Mouse (Mus musculus) CD4-positive naive resting alpha-beta T cell, adult 76 days (primary cell): ENCODE results near the gene Fahd2a. TPM values are rescaled to one million over a fixed set of nuclear protein-coding genes. Genes with fewer than 3 reads are reported as not detected.

Source experiments
- total RNA-seq: library from RNA; stranded (reverse); gene quantifications from one replicate; pipeline ENCODE4 v1.2.4, GENCODE M21; 2023

Fahd2a gene
- total RNA-seq = 15.8 TPM

DNA sequence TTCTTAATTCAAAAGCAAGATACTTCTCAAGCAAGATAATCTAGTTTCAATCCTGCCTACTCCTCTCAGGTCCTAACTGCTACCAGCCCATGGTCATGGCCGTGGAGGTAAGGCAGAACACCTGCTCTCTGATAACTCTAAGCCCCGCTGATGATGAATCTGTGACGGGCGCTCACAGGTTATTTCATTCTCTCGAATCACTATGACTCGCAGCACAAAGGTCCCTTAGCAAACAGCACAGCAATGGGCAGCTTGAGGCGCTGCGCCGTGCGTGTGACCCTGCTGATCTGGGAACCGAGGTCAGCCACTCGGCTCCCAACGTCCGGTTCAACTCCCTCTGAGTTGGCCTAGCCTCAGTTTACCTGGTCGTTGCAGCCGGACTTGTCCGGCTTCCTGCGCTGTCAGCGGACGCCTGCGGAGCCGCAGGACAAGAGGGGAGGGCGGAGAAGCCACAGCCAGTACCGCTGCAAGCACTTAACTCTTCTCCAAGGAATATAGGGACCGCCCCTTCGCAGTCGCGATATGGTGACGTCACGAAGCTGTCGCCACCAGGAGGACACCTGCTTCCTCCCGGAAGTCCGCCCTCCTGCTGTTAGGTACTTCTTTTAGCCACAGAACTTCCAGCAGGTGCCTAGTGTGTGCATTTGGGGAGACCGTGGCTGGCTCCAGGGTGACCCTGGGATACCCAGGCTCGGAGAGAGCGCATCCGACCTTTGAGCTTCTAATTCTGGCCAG, at the start of gene Fahd2a:
Gene Fahd2a, minus strand, starts transcription at position 511 of the 735 bp plus-strand sequence.

DNA sequence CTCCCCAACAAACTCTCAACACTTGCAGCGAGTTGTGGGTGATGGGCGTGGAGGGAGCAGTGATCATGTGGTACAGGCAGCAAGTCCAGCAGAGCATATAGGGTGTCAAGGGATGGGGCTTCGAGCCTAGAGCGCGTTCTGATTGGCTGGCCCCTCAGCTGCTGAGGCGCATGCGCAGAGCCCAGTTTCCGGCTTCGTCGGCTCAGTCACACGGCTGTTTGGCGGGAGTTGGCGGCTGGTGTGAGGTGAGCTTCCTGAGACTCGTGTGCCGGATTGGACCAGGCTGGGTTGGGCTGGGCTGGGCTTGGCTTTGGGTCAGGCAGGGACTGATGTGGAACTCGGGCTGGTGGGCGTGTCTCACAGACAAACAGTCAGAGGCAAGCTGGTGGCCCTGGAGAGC, 19.4 kb downstream of the Fahd2a start, which contains the start of gene Gpat2:
Gene Gpat2, plus strand, starts transcription at position 223 of the 400 bp plus-strand sequence.

Other genes starting within 250 kb of the Fahd2a start
- 2.0 TPM for gene 1810024B03Rik, start 236.3 kb downstream of the Fahd2a start, total RNA-seq
- 172 TPM for gene Snrnp200, start 236.2 kb downstream of the Fahd2a start, total RNA-seq
- gene Ciao1, start 196.7 kb downstream of the Fahd2a start, total RNA-seq = 36.2 TPM
- gene Tmem127, start 196.7 kb downstream of the Fahd2a start, total RNA-seq = 42.4 TPM
- 51.1 TPM for gene Stard7, start 174.3 kb downstream of the Fahd2a start, total RNA-seq
- 171 TPM for gene Dusp2, start 108.4 kb downstream of the Fahd2a start, total RNA-seq
- gene Astl, start 105.9 kb downstream of the Fahd2a start, total RNA-seq = 0.47 TPM
- gene Adra2b, start 81.4 kb downstream of the Fahd2a start, total RNA-seq = not detected
- gene Gpat2, start 19.4 kb downstream of the Fahd2a start, total RNA-seq = 0.29 TPM
- gene Kcnip3, start 77.5 kb upstream of the Fahd2a start, total RNA-seq = not detected
- not detected for gene Prom2, start 96.9 kb upstream of the Fahd2a start, total RNA-seq
- gene Zfp661, start 142.5 kb upstream of the Fahd2a start, total RNA-seq = 3.3 TPM
- gene Mrps5, start 142.7 kb upstream of the Fahd2a start, total RNA-seq = 163 TPM
- gene Mal, start 212.1 kb upstream of the Fahd2a start, total RNA-seq = not detected